Mouse (Mus musculus): ENCODE measurements at regions not wholly inside any gene's neighbourhood (a gene's known extent, or its start where the extent isn't known, plus 50 kb on each side); places are given as distances from the start of the nearest gene placed in this dataset.

DNA sequence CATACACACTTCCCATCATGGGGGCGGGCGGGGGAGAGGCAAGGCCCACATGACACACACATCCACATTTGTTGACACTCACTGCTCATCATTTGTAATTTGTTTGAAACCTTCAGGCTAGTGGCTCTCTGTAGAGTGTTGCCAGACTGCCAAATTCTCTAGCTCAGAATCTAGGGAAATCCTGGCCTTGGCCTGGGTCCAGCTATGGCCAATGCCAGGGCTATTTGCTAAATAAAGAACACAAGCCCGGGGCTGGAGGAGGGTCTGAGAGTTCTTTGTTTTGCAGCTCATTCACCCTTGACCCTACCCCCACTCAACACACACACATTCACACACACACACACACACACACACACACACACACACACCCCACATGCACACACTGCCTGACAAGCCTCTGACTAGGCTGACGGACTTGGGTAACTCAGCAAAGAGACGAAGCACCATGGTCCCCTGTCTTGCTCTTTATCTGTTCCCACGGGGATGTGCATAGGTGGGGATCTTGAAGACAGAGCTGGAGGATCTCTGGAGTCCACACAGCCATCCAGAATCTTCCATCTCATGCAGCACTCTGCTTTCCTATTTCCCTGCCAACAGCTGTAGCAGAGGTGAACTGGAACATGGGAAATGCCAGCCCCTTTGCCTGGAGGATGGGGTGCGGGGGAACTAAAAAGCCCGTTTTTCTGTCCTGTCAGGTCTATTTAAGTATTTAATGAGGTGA is 107.1 kb upstream of the Cadm1 start:
- intact Hi-C loops (cut with DNase I) = loop anchor here (5.0 kb wide), 2 partner anchors 34 to 109 kb away; partner anchors contain the start of gene Cadm1
- Histone ChIP-seq H3K36me3 (ENCODE audit: control insufficient read depth, insufficient read depth, low read length) (no peaks in the 10 kb centered on the region), H3K4me1 (ENCODE audit: control insufficient read depth, insufficient read depth, low read length) (peaks cover 9% of the 10 kb centered on the region), H3K79me2 (replicated peaks; ENCODE audit: control insufficient read depth, insufficient read depth, low read length) (no peaks in the 10 kb centered on the region), H3K4me3 (no peak overlapping the region), H3K27me3 (ENCODE audit: control insufficient read depth, insufficient read depth, low read length) (no peaks in the 10 kb centered on the region), H3K27ac (peak overlapping the region; percentile 5; the same call in 1 of the 2 replicates), H3K9ac (ENCODE audit: low read depth, low read length) (no peak overlapping the region)
- 21% methylated on average over 8 of the region's 8 CpGs for WGBS
- TF ChIP-seq EP300 (IDR thresholded peaks at IDR 0.05; ENCODE audit: insufficient read depth, low read depth, low read length) (no peak), POLR2A (IDR thresholded peaks at IDR 0.05; ENCODE audit: insufficient read depth, low read depth, low read length) (no peak), CTCF (IDR thresholded peaks at IDR 0.05) (no peak)
- peak; percentile 78 to 80 for DNase-seq

DNA sequence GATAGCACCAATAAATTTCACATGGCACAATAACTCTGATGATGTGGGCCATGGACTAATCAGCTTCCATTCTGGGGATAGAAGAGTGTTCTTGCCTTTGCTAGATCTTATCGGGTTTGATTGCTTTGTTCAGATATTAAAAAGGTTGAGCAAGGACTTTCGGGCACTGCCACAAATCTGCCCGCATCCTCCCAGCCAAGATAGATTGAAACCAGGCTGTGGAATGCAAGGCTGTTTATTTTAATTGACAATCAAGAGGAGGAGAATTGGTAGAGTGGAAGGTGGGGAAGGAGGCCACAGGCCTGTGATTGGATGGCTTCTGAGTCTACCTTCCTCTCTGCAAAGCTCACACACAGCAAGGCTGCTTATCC is 106.5 kb upstream of the Cadm1 start:
- no peak overlapping the region for H3K4me3 ChIP-seq
- no peak for DNase-seq
- no peaks in the 10 kb centered on the region for H3K79me2 ChIP-seq (replicated peaks; ENCODE audit: control insufficient read depth, insufficient read depth, low read length)
- WGBS = 81% methylated on average over 3 of the region's 3 CpGs
- no peaks in the 10 kb centered on the region for H3K27me3 ChIP-seq (ENCODE audit: control insufficient read depth, insufficient read depth, low read length)
- no peaks in the 10 kb centered on the region for H3K36me3 ChIP-seq (ENCODE audit: control insufficient read depth, insufficient read depth, low read length)
- intact Hi-C loops (cut with DNase I) = loop anchor here (5.0 kb wide), 2 partner anchors 34 to 109 kb away; partner anchors contain the start of gene Cadm1
- H3K9ac ChIP-seq (ENCODE audit: low read depth, low read length) = no peak overlapping the region
- TF ChIP-seq CTCF (IDR thresholded peaks at IDR 0.05) (no peak), EP300 (IDR thresholded peaks at IDR 0.05; ENCODE audit: insufficient read depth, low read depth, low read length) (no peak), POLR2A (IDR thresholded peaks at IDR 0.05; ENCODE audit: insufficient read depth, low read depth, low read length) (no peak)
- H3K4me1 ChIP-seq (ENCODE audit: control insufficient read depth, insufficient read depth, low read length) = peaks cover 9% of the 10 kb centered on the region
- no peak overlapping the region for H3K27ac ChIP-seq

DNA sequence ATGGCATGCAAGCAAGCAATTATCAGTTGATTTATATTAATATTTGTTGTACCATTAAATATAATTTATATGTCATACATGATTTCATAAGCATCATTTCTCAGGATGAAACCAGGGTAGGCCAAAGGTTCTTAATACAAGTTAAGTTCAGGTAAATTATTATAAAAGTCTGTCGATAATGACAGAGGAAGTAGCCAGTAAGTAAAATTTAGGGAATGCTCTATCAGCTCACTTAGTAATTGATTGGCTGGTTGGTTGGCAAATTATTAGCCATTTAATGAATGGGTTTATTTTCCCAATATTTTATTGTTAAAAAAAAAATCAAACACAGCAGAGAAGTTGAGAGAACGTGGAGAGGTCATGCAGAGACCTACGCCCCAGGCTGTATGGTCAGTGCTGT is 105.8 kb upstream of the Cadm1 start:
- Histone ChIP-seq H3K79me2 (replicated peaks; ENCODE audit: control insufficient read depth, insufficient read depth, low read length) (no peaks in the 10 kb centered on the region), H3K36me3 (ENCODE audit: control insufficient read depth, insufficient read depth, low read length) (no peaks in the 10 kb centered on the region), H3K27me3 (ENCODE audit: control insufficient read depth, insufficient read depth, low read length) (no peaks in the 10 kb centered on the region), H3K27ac (no peak overlapping the region), H3K4me1 (ENCODE audit: control insufficient read depth, insufficient read depth, low read length) (peaks cover 9% of the 10 kb centered on the region), H3K4me3 (no peak overlapping the region), H3K9ac (ENCODE audit: low read depth, low read length) (no peak overlapping the region)
- no peak for TF ChIP-seq POLR2A (IDR thresholded peaks at IDR 0.05; ENCODE audit: insufficient read depth, low read depth, low read length)
- TF ChIP-seq EP300 (IDR thresholded peaks at IDR 0.05; ENCODE audit: insufficient read depth, low read depth, low read length) = no peak
- no peak for TF ChIP-seq CTCF (IDR thresholded peaks at IDR 0.05)
- WGBS = 95% methylated on average over 3 of the region's 3 CpGs
- DNase-seq = no peak
- intact Hi-C loops (cut with DNase I) = loop anchor here (5.0 kb wide), 2 partner anchors 33 to 108 kb away; partner anchors contain the start of gene Cadm1

DNA sequence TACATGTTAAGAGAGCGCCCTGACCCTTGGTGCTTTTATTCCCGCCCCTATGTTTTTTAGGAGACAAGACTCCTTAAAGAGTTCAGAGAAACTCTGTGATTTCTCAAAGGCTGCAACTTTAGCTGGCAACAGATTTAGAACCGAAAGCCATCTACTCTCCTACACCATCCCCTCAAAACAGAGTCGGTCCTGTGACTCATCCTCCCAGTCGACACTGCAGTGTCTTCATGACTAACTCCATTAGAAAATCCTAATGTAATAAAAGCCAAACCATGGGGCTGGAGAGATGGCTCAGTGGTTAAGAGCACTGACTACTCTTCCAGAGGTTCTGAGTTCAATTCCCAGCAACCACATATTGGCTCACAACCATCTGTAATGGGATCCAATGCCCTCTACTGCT is 103.3 kb upstream of the Cadm1 start:
- Histone ChIP-seq H3K27ac (no peak overlapping the region), H3K4me3 (no peak overlapping the region), H3K4me1 (ENCODE audit: control insufficient read depth, insufficient read depth, low read length) (peaks cover 9% of the 10 kb centered on the region), H3K36me3 (ENCODE audit: control insufficient read depth, insufficient read depth, low read length) (no peaks in the 10 kb centered on the region), H3K79me2 (replicated peaks; ENCODE audit: control insufficient read depth, insufficient read depth, low read length) (no peaks in the 10 kb centered on the region), H3K27me3 (ENCODE audit: control insufficient read depth, insufficient read depth, low read length) (no peaks in the 10 kb centered on the region), H3K9ac (ENCODE audit: low read depth, low read length) (no peak overlapping the region)
- intact Hi-C loops (cut with DNase I) = no loop called here
- no peak for DNase-seq
- 90% methylated on average over 5 of the region's 5 CpGs for WGBS
- no peak for TF ChIP-seq CTCF (IDR thresholded peaks at IDR 0.05)
- no peak for TF ChIP-seq POLR2A (IDR thresholded peaks at IDR 0.05; ENCODE audit: insufficient read depth, low read depth, low read length)
- no peak for TF ChIP-seq EP300 (IDR thresholded peaks at IDR 0.05; ENCODE audit: insufficient read depth, low read depth, low read length)

DNA sequence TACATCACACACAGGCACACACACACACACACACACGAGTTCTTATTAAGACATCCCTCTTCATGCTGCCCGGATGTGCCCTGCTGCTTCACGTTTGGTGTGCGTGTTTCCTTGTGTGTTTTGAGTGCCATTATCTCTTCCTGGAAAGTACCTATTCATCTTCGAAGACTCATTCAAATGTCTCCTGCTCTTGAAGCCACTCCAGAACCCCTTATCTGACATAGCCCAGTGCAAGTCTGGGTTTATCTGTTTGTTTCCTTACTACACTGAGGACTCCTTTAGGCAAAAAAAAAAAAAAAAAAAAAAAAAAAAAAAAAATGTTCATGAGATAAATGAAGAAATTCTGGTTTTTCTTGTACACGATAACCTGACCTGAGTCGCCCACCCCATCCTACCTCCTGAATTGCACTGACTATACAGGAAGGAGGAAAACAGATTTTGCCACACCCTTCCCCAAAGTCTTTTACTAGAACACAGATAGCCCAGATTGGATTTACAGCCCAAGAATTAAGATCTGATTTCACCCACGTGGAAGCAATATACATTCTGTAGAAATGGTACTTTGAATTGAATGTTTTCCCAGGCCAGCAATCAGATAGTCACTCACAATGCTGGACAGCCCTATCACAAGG is 101.1 kb upstream of the Cadm1 start:
- H3K36me3 ChIP-seq (ENCODE audit: control insufficient read depth, insufficient read depth, low read length) = no peaks in the 10 kb centered on the region
- no peak overlapping the region for H3K9ac ChIP-seq (ENCODE audit: low read depth, low read length)
- intact Hi-C loops (cut with DNase I) = no loop called here
- TF ChIP-seq EP300 (IDR thresholded peaks at IDR 0.05; ENCODE audit: insufficient read depth, low read depth, low read length) (no peak), POLR2A (IDR thresholded peaks at IDR 0.05; ENCODE audit: insufficient read depth, low read depth, low read length) (no peak), CTCF (IDR thresholded peaks at IDR 0.05) (no peak)
- no peaks in the 10 kb centered on the region; the same call in 1 of the 2 replicates for H3K4me1 ChIP-seq (ENCODE audit: control insufficient read depth, insufficient read depth, low read length)
- no peak overlapping the region for H3K4me3 ChIP-seq
- no peaks in the 10 kb centered on the region for H3K79me2 ChIP-seq (replicated peaks; ENCODE audit: control insufficient read depth, insufficient read depth, low read length)
- H3K27me3 ChIP-seq (ENCODE audit: control insufficient read depth, insufficient read depth, low read length) = no peaks in the 10 kb centered on the region
- WGBS = 37% methylated on average over 8 of the region's 8 CpGs
- no peak for DNase-seq
- H3K27ac ChIP-seq = no peak overlapping the region

DNA sequence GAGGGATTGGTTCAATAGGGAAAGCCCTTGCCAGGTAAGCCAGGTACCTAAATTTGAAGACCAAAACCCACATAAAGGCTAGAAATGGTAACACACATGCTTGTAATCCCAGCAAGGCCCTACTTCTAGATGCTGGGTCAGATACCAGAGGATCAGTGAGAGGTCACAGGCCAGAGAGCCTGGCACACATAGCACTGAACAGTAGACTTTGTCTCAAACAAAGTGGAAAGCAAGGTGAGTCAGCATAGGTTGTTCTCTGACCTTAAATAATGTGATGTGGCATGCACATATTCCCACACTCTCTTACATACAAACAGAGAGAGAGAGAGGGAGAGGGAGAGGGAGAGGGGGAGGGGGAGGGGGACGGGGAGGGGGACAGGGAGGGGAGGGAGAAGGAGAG is 100.3 kb upstream of the Cadm1 start:
- no peak for DNase-seq
- H3K9ac ChIP-seq (ENCODE audit: low read depth, low read length) = no peak overlapping the region
- H3K36me3 ChIP-seq (ENCODE audit: control insufficient read depth, insufficient read depth, low read length) = no peaks in the 10 kb centered on the region
- intact Hi-C loops (cut with DNase I) = no loop called here
- H3K27ac ChIP-seq = no peak overlapping the region
- no peaks in the 10 kb centered on the region for H3K27me3 ChIP-seq (ENCODE audit: control insufficient read depth, insufficient read depth, low read length)
- WGBS = no CpG with 5 or more reads among the region's 1 CpGs
- H3K4me1 ChIP-seq (ENCODE audit: control insufficient read depth, insufficient read depth, low read length) = no peaks in the 10 kb centered on the region
- TF ChIP-seq CTCF (IDR thresholded peaks at IDR 0.05) (no peak), POLR2A (IDR thresholded peaks at IDR 0.05; ENCODE audit: insufficient read depth, low read depth, low read length) (no peak), EP300 (IDR thresholded peaks at IDR 0.05; ENCODE audit: insufficient read depth, low read depth, low read length) (no peak)
- no peaks in the 10 kb centered on the region for H3K79me2 ChIP-seq (replicated peaks; ENCODE audit: control insufficient read depth, insufficient read depth, low read length)
- H3K4me3 ChIP-seq = no peak overlapping the region

All from heart, adult 2 months (tissue).